Mouse (Mus musculus): ENCODE data around the gene Apol7e.

- TF ChIP-seq CTCF (IDR thresholded peaks at IDR 0.05; ENCODE audit: low read depth, low read length), result no peak
- no peak for TF ChIP-seq EP300 (IDR thresholded peaks at IDR 0.05; ENCODE audit: insufficient read depth, low read depth, low read length)
- TF ChIP-seq POLR2A (IDR thresholded peaks at IDR 0.05; ENCODE audit: insufficient read depth, low read length), result no peak
Observed at GRCm38 (mm10) chr15:77744632-77745031, 46.0 kb downstream of the Apol7e start.

Data from ES-Bruce4 (cell line).